Mouse (Mus musculus) lung, postnatal 0 days (tissue): ENCODE measurements at regions not wholly inside any gene's neighbourhood (a gene's known extent, or its start where the extent isn't known, plus 50 kb on each side); places are given as distances from the start of the nearest gene placed in this dataset.

ENCODE experiments used
- CTCF ChIP-seq: IDR thresholded peaks from 2 replicates; pipeline ENCODE4 v1.5.1; 2016; ENCODE audit warnings: antibody characterized with exemption, mild to moderate bottlenecking
- EP300 ChIP-seq: IDR thresholded peaks from 2 replicates; pipeline ENCODE4 v1.6.1; 2016; ENCODE audit warnings: antibody characterized with exemption, mild to moderate bottlenecking, control low read depth

- TF ChIP-seq CTCF (peak; percentile 11; the same call in 1 of the 2 replicates), EP300 (no peak)
Measured at GRCm38 (mm10) chr8:117958914-117959313, 157.2 kb upstream of the Mphosph6 start.
